10 mouse cellular contexts compared by ENCODE assay signal in the genomic region with DNA sequence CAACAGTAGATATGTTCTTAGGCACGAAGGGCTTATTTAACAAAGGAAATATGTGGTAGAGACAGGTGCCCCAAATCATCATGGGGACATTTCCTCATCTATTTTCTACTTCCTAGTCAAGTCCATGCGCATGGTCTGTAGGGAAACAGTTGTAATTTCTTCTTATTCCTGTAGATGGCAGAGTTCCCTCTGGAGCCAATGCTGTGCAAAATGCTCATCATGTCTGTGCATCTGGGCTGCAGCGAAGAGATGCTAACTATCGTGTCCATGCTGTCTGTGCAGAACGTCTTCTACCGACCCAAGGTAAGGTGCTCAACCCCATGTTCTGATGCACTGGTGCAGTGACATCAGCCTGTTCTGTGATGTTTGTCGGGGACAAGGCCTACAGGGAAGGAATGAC. TPM values are rescaled to one million over a fixed set of nuclear protein-coding genes. Genes with fewer than 3 reads are reported as not detected.
DNase-seq lines count a peak whose midpoint lies in the region; ATAC-seq and TF ChIP-seq lines count a peak whose summit lies in the region.
"Had no signal": no experiment of that assay in that cellular context is flagged by ENCODE, and none has a peak within 500 bp of the region (broad histone marks: within the 10 kb centered on the region; RNA-seq: fewer than 3 reads in every experiment).

No protein-coding gene starts in this region.

- no peak overlapping the region for H3K4me3 ChIP-seq in kidney, postnatal 0 days (replicated peaks; ENCODE audit: low read depth, low read length)
- H3K4me3 ChIP-seq in midbrain, postnatal 0 days (ENCODE audit: low read depth, low read length), result no peak overlapping the region
- H3K4me3 ChIP-seq: hindbrain, embryonic 15.5 days; neural tube, embryonic 12.5 days had no signal

- H3K27me3 ChIP-seq in kidney, postnatal 0 days (ENCODE audit: insufficient read depth, low read length), result no peaks in the 10 kb centered on the region
- no peaks in the 10 kb centered on the region for H3K27me3 ChIP-seq in midbrain, postnatal 0 days (ENCODE audit: insufficient read depth, low read length)
- H3K27me3 ChIP-seq: hindbrain, embryonic 15.5 days; neural tube, embryonic 12.5 days had no signal

- 39% methylated on average over 7 of the region's 7 CpGs for WGBS in kidney, postnatal 0 days
- WGBS in midbrain, postnatal 0 days, result 51% methylated on average over 7 of the region's 7 CpGs

- no peak overlapping the region for H3K9ac ChIP-seq in kidney, postnatal 0 days (ENCODE audit: low read depth, low read length)
- no peak overlapping the region for H3K9ac ChIP-seq in midbrain, postnatal 0 days (replicated peaks; ENCODE audit: low read length, poor library complexity, severe bottlenecking)
- H3K9ac ChIP-seq: hindbrain, embryonic 15.5 days; neural tube, embryonic 12.5 days had no signal

- peak; percentile 65 for DNase-seq in CD4-positive, CD25-positive, alpha-beta regulatory T cell, adult 2 months (ENCODE audit: low read depth, low spot score)
- DNase-seq in kidney, postnatal 0 days (ENCODE audit: low spot score), result peak; percentile 88
- no peak for DNase-seq in kidney, adult 11 months
- peak; percentile 48 for DNase-seq in MEL-GATA-1-ER (ENCODE audit: extremely low read depth, low read depth)
- peak; percentile 40 for DNase-seq in fibroblast of lung, adult 2 months (ENCODE audit: low read depth)
- peak; percentile 85 for DNase-seq in midbrain, postnatal 0 days (ENCODE audit: low spot score)
- no peak for DNase-seq in gastrocnemius, postnatal 14 days

- ATAC-seq in CD4-positive, CD25-positive, alpha-beta regulatory T cell, adult 4 months, result no peak
- no peak for ATAC-seq in kidney, postnatal 0 days (replicated peaks; ENCODE audit: low FRiP score, low read depth)
- ATAC-seq in midbrain, postnatal 0 days (ENCODE audit: low FRiP score), result no peak

- H3K9me3 ChIP-seq in kidney, postnatal 0 days (replicated peaks; ENCODE audit: low read length), result no peaks in the 10 kb centered on the region
- no peaks in the 10 kb centered on the region for H3K9me3 ChIP-seq in midbrain, postnatal 0 days (ENCODE audit: low read length)
- H3K9me3 ChIP-seq: hindbrain, embryonic 15.5 days; neural tube, embryonic 12.5 days had no signal

- H3K27ac ChIP-seq in kidney, postnatal 0 days, result no peak overlapping the region
- H3K27ac ChIP-seq in midbrain, postnatal 0 days (ENCODE audit: low read depth, low read length), result no peak overlapping the region
- H3K27ac ChIP-seq: hindbrain, embryonic 15.5 days; neural tube, embryonic 12.5 days had no signal

- no peaks in the 10 kb centered on the region for H3K4me1 ChIP-seq in kidney, postnatal 0 days (replicated peaks; ENCODE audit: insufficient read depth, low read length)
- no peaks in the 10 kb centered on the region for H3K4me1 ChIP-seq in midbrain, postnatal 0 days (ENCODE audit: insufficient read depth, low read length)
- H3K4me1 ChIP-seq: neural tube, embryonic 12.5 days had no signal

- TF ChIP-seq CTCF in kidney, postnatal 0 days (IDR thresholded peaks at IDR 0.05; ENCODE audit: low read depth), result peak; percentile 88
- TF ChIP-seq CTCF in midbrain, postnatal 0 days (IDR thresholded peaks at IDR 0.05), result peak; percentile 86

- intact Hi-C loops in gastrocnemius, postnatal 14 days (cut with DNase I; ENCODE audit: low total_unique reads), result loop anchor here (10.0 kb wide), 1 partner anchor 51 kb away; no protein-coding TSS in a partner anchor

- no peak overlapping the region for H3K4me2 ChIP-seq in kidney, postnatal 0 days (ENCODE audit: low read length)
- no peak overlapping the region for H3K4me2 ChIP-seq in midbrain, postnatal 0 days (ENCODE audit: low read depth, low read length, poor library complexity, severe bottlenecking)
- H3K4me2 ChIP-seq: hindbrain, embryonic 15.5 days; neural tube, embryonic 12.5 days had no signal

- peaks cover 59% of the 10 kb centered on the region for H3K36me3 ChIP-seq in kidney, postnatal 0 days (ENCODE audit: insufficient read depth, low read length)
- peaks cover 59% of the 10 kb centered on the region for H3K36me3 ChIP-seq in midbrain, postnatal 0 days (ENCODE audit: insufficient read depth, low read length)

RNA-seq across cellular contexts. Expression of gene Etv4, which starts 21.4 kb away (rescaled TPM):
- polyA plus RNA-seq in CD4-positive, CD25-positive, alpha-beta regulatory T cell, adult 4 months (2017; shearing (Covaris generic)), result not detected
- 42.6 and 44.7 TPM in 2 replicates for polyA plus RNA-seq in kidney, postnatal 0 days (2015; fragmentation: Nextera tagmentation; extraction: Ambion mirVana)
- total RNA-seq in midbrain, postnatal 0 days (2014; rRNA removed), result 25.6 and 30.4 TPM in 2 replicates
- polyA plus RNA-seq in midbrain, postnatal 0 days (2015; fragmentation: Nextera tagmentation; extraction: Ambion mirVana), result 18.4 and 18.5 TPM in 2 replicates
- 1 to 10 TPM; 4.1 to 4.9 TPM for total RNA-seq in gastrocnemius, postnatal 14 days (2021)

RNA-seq across cellular contexts. Expression of gene Dhx8, which starts 31.0 kb away (rescaled TPM):
- polyA plus RNA-seq in CD4-positive, CD25-positive, alpha-beta regulatory T cell, adult 4 months (2017; shearing (Covaris generic)), result 10 to 100 TPM; 30.8 to 39.0 TPM
- polyA plus RNA-seq in kidney, postnatal 0 days (2015; fragmentation: Nextera tagmentation; extraction: Ambion mirVana), result 18.3 and 20.4 TPM in 2 replicates
- total RNA-seq in midbrain, postnatal 0 days (2014; rRNA removed), result 25.7 and 28.5 TPM in 2 replicates
- polyA plus RNA-seq in midbrain, postnatal 0 days (2015; fragmentation: Nextera tagmentation; extraction: Ambion mirVana), result 22.2 and 30.6 TPM in 2 replicates
- total RNA-seq in gastrocnemius, postnatal 14 days (2021), result 10 to 100 TPM; 12.7 to 13.6 TPM

Comparison
In these comparisons a context has a peak if more than half of its experiments do, and no peak if none do; other contexts are left out.
1. DNase-seq: peak in CD4-positive, CD25-positive, alpha-beta regulatory T cell, adult 2 months (single experiment), kidney, postnatal 0 days (single experiment), MEL-GATA-1-ER (single experiment), fibroblast of lung, adult 2 months (single experiment) and midbrain, postnatal 0 days (single experiment); none in kidney, adult 11 months (single experiment) and gastrocnemius, postnatal 14 days (single experiment).
2. RNA of gene Etv4, which starts 21.4 kb away (polyA plus RNA-seq): 42.6 to 44.7 TPM in kidney, postnatal 0 days and 18.4 to 18.5 TPM in midbrain, postnatal 0 days; not detected in CD4-positive, CD25-positive, alpha-beta regulatory T cell, adult 4 months; every median in the first group is over 10 times any median in the second.